Mouse (Mus musculus) limb, embryonic 11.5 days (tissue): ENCODE measurements around the gene Fam72a. TPM values are rescaled to one million over a fixed set of nuclear protein-coding genes. Genes with fewer than 3 reads are reported as not detected.

Experiments
- ATAC-seq: fragments of 200-750 bp; cut with Nextera tagmentation; 2 replicates; pipeline ENCODE4 v1.8.0; 2017; ENCODE audit warnings: low read depth; ENCODE audit not compliant: insufficient number of reproducible peaks, low FRiP score, low TSS enrichment
- DNase-seq: peaks from one replicate; pipeline ENCODE4 v3.0.0-alpha.2; 2015; ENCODE audit warnings: low spot score
- H3K27ac ChIP-seq: fragments of 300-500 bp; sonication (generic); replicated peaks from 2 replicates; pipeline ENCODE4 v1.5.1; 2014; ENCODE audit warnings: low read depth, mild to moderate bottlenecking, low read length
- H3K27me3 ChIP-seq: fragments of 300-500 bp; sonication (generic); 2 replicates; pipeline ENCODE4 v1.6.1; 2014; ENCODE audit warnings: mild to moderate bottlenecking, low read length, mixed read lengths; ENCODE audit not compliant: control insufficient read depth, insufficient read depth
- H3K36me3 ChIP-seq: fragments of 300-500 bp; sonication (generic); 2 replicates; pipeline ENCODE4 v1.6.1; 2014; ENCODE audit warnings: mild to moderate bottlenecking, low read length, moderate library complexity, mixed read lengths; ENCODE audit not compliant: control insufficient read depth, insufficient read depth
- H3K4me1 ChIP-seq: fragments of 300-500 bp; sonication (generic); 2 replicates; pipeline ENCODE4 v1.6.1; 2014; ENCODE audit warnings: low read length, mixed read lengths; ENCODE audit not compliant: control insufficient read depth, insufficient read depth
- H3K4me2 ChIP-seq: fragments of 300-500 bp; sonication (generic); 2 replicates; pipeline ENCODE4 v1.6.1; 2014; ENCODE audit warnings: low read depth, mild to moderate bottlenecking, moderate library complexity; ENCODE audit not compliant: severe bottlenecking
- H3K4me3 ChIP-seq: fragments of 300-500 bp; sonication (generic); 2 replicates; pipeline ENCODE4 v1.5.1; 2014; ENCODE audit warnings: low read depth, low read length
- H3K9ac ChIP-seq: fragments of 300-500 bp; sonication (generic); 2 replicates; pipeline ENCODE4 v1.6.1; 2014; ENCODE audit warnings: mild to moderate bottlenecking, low read length
- H3K9me3 ChIP-seq: fragments of 300-500 bp; sonication (generic); 2 replicates; pipeline ENCODE4 v1.6.1; 2016; ENCODE audit warnings: low read length; ENCODE audit not compliant: control insufficient read depth
- WGBS: fragments of 180-500 bp; shearing (Covaris S2); extraction: QIAGEN DNeasy Blood & Tissue Kit; methylation state at CpG from one replicate; pipeline ENCODE4 v1.1.7; 2014; 5-methylcytosine and 5-hydroxymethylcytosine counted together
- polyA plus RNA-seq: library from polyadenylated mRNA; unstranded; fragments of >200 nt; fragmentation: Nextera tagmentation; extraction: Ambion mirVana; gene quantifications from 2 replicates; pipeline ENCODE4 v1.2.1, GENCODE M21; 2014

The Fam72a gene
- 3.9 and 4.3 TPM in 2 replicates for polyA plus RNA-seq

DNA sequence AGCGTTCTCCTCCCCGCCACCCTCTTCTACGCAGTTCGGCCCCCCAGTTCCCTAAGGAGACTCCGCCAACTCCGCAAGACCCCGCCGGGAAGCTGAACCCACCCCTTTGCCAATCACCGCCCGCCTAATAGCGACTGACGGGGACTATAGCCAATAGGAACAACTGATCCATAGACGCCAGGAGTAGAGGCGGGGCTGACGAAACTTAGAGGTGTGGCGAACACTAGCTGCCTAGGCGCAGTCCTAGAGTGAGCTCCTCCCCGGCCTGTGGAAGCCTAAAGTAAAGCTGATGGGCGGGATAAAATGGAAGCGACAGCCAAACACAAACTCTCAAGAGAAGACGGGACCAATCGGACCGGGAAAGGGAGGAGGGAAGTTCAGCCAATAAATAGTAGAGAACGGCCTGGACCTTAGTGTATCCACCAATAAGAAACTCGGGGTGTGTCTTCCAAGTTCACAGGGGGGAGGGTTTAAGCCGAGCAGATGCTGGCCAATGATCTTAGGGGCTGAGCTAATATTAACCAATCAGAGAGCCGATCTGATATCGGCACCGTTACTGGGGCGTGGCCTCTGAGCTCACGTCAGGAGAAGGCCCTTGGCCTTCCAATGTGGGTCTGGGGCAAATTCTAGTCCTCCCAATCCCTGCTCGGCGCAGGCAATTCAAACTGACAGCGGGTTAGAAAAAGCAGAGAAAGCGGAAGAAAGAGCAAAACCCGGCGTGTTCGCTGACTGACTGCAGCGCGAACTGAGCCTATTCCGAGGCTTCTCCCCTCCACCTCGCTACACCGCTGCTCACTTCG is at the start of gene Fam72a, which contains the start of gene Srgap2:
Fam72a (plus strand) TSS at position 623 of the 800 bp plus-strand sequence.
Srgap2 (minus strand) TSS at position 72 of the 800 bp plus-strand sequence.
- Histone ChIP-seq H3K9ac (peak within 1 kb of the TSS; percentile 80), H3K36me3 (no peaks in the 10 kb centered on the region), H3K9me3 (no peaks in the 10 kb centered on the region), H3K4me1 (peaks cover 24% of the 10 kb centered on the region), H3K4me2 (peak within 1 kb of the TSS; percentile 79), H3K27ac (peak within 1 kb of the TSS; percentile 93), H3K27me3 (no peaks in the 10 kb centered on the region), H3K4me3 (peak within 1 kb of the TSS; percentile 81)
- WGBS = under 1% methylated on average over 44 of the region's 44 CpGs
- DNase-seq = peak; percentile 97
- peak; percentile 98 for ATAC-seq

DNA sequence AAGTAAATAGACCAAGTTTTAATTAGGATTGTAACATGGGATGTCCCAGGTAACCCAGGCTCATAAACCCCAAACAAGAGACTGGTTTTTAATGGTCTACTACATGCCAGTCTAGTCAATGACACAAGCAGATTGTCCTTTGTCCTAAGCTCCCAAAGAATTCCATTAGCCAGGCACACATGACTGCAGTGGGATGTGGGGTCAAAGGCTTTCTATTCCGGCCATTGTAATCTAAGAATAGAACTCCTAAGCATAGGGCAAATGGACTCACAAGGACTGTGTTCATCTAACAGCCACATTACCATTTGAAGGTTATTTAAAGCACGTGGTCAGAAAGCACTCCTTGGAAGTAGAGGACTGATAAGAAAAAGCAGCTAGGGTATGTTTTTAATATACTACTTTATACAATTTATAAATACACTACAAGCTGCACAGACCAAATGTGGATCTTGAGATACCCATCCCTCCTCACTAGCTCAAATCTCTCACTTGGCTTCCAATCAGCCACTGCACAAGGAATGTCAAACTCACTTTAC is 48.9 kb upstream of the Fam72a start:
- Histone ChIP-seq H3K9ac (no peak overlapping the region), H3K36me3 (no peaks in the 10 kb centered on the region), H3K4me3 (no peak overlapping the region), H3K4me2 (no peak overlapping the region), H3K27ac (no peak overlapping the region), H3K27me3 (no peaks in the 10 kb centered on the region), H3K9me3 (no peaks in the 10 kb centered on the region), H3K4me1 (no peaks in the 10 kb centered on the region)
- WGBS = 84% methylated on average over 2 of the region's 2 CpGs
- ATAC-seq (no peak), DNase-seq (no peak)

DNA sequence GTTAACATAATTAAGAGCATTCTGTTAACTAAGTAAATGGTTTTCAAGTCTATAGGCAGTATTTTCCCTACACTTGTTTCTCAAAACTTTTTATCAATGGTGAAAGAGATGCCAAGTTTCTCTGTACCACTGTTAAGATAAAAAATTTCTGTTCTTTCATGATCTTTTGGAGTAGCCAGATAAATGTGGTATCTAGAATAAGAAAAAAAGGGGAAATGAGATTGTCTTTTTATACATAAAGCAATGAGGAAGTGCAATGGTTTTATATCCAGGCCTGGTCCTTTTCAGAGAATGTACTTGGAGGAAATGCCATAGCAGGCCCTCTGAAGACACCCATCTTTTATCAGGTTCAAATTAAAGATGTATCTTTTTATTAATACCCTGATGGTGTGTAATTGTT is 46.3 kb upstream of the Fam72a start:
- H3K4me3 ChIP-seq = no peak overlapping the region
- no peaks in the 10 kb centered on the region for H3K36me3 ChIP-seq
- no peaks in the 10 kb centered on the region for H3K4me1 ChIP-seq
- H3K27ac ChIP-seq = no peak overlapping the region
- H3K4me2 ChIP-seq = no peak overlapping the region
- ATAC-seq = no peak
- H3K27me3 ChIP-seq = no peaks in the 10 kb centered on the region
- no peak overlapping the region for H3K9ac ChIP-seq
- DNase-seq = no peak
- no peaks in the 10 kb centered on the region for H3K9me3 ChIP-seq

DNA sequence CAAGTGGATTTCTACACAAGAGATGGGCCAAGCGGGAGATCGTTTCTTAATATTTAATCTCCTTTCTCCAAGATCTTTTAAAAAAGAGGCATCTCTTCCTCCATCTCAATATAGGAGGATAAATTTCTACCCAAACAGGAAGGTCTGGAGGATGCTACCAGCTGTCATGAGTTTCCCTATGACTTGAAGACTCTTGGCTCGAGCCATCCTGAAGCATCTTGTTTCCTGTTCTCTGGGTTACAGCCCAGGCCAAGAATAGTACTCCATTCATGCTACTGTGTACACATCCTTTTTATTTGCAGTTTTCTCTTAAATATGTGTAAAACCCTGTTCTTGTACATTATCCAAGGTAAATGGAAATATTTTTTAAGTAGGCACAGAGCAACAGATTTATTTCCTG is 45.5 kb upstream of the Fam72a start:
- H3K27ac ChIP-seq = no peak overlapping the region
- ATAC-seq (no peak), DNase-seq (no peak)

DNA sequence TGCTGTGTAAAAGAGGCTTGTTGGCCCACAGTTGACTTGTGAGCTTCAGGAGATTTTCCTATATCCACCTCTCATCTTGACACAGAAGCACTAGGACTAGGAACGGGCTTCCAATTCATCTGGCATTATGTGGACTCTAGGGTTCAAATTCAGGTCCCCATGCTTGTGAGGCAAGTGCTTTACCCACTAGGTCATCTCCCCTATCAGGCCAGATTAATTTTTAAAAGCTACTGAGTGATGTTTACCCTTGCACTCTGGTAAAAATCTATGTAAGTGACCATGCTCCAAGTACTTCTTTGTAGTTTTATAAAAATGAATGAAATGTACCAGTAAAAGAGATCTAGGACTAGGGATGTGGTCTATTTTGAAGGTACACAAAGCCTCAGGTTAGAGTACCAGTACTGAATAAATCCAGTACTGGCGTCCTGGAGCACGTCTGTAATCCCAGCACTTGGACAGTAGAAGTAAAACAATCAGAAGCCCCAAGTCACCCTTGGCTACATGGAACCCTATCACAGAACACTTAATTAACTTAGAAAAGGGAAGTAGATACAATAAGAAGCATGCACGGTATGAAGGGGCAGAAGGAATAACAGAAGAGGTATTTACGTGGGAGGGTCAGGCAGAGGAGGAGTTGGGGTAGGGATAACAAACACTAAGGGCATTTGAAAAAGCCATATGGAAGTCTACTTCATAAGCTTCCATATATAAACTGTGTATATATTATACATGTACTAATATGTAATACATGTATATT is 41.4 kb upstream of the Fam72a start:
- Histone ChIP-seq H3K27me3 (no peaks in the 10 kb centered on the region), H3K9me3 (no peaks in the 10 kb centered on the region), H3K4me1 (no peaks in the 10 kb centered on the region), H3K36me3 (no peaks in the 10 kb centered on the region), H3K4me2 (no peak overlapping the region), H3K9ac (no peak overlapping the region), H3K27ac (no peak overlapping the region), H3K4me3 (no peak overlapping the region)
- WGBS = 85% methylated on average over 5 of the region's 5 CpGs
- DNase-seq (no peak), ATAC-seq (no peak)

More for the DNA sequence above, 45.5 kb upstream of the Fam72a start:
- Histone ChIP-seq H3K4me3 (no peak overlapping the region), H3K9ac (no peak overlapping the region), H3K36me3 (no peaks in the 10 kb centered on the region), H3K4me2 (no peak overlapping the region), H3K4me1 (no peaks in the 10 kb centered on the region), H3K9me3 (no peaks in the 10 kb centered on the region), H3K27me3 (no peaks in the 10 kb centered on the region)
- 94% methylated on average over 3 of the region's 3 CpGs for WGBS

DNA sequence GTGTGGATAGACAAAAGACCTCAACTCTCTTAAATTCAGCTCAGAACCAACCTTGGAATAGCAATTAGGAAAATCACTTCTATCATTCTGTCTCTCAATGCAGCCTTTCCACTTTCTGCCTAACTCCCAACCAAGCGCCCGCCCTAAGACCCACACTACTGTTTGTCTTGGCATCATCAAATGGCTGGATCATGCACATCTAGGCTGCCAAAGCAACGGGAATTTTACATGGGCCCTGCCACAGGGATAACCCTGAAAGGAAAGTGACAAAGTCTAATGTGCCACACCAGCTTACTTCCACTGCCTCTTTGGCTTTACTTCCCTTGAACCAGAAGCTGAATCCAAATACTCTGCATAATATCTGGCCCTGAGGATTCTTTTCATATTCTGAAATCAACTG is 38.4 kb upstream of the Fam72a start:
- H3K9ac ChIP-seq = no peak overlapping the region

DNA sequence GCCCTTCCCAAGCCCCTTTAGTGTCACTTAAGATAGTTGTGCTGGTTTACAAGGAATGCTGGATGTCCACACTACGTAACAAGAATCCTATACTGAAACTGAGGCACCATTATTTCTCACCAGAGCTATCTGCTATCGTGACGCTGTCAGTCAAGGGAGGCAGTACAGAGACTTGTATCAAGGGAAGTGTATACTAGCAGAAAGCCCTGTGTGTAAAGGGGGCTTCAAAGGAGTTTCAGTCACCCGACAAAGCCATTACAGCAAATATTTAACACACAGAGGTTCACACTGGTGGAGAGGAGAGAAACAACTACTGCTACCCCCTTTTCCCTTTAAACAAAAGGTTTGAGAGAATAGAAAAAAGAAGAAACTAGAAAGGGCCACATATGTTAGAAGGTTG is 36.1 kb upstream of the Fam72a start:
- ATAC-seq (no peak), DNase-seq (no peak)
- no peaks in the 10 kb centered on the region for H3K27me3 ChIP-seq
- 63% methylated on average over 4 of the region's 4 CpGs for WGBS
- no peak overlapping the region for H3K27ac ChIP-seq
- no peaks in the 10 kb centered on the region for H3K36me3 ChIP-seq
- H3K4me1 ChIP-seq = no peaks in the 10 kb centered on the region
- H3K9me3 ChIP-seq = no peaks in the 10 kb centered on the region
- H3K4me3 ChIP-seq = no peak overlapping the region
- H3K9ac ChIP-seq = no peak overlapping the region
- H3K4me2 ChIP-seq = no peak overlapping the region

More for the DNA sequence above, 38.4 kb upstream of the Fam72a start:
- Histone ChIP-seq H3K9me3 (no peaks in the 10 kb centered on the region), H3K4me1 (no peaks in the 10 kb centered on the region), H3K27me3 (no peaks in the 10 kb centered on the region), H3K36me3 (no peaks in the 10 kb centered on the region), H3K4me3 (no peak overlapping the region), H3K4me2 (no peak overlapping the region), H3K27ac (no peak overlapping the region)
- 93% methylated on average over 3 of the region's 3 CpGs for WGBS
- no peak for ATAC-seq
- no peak for DNase-seq

DNA sequence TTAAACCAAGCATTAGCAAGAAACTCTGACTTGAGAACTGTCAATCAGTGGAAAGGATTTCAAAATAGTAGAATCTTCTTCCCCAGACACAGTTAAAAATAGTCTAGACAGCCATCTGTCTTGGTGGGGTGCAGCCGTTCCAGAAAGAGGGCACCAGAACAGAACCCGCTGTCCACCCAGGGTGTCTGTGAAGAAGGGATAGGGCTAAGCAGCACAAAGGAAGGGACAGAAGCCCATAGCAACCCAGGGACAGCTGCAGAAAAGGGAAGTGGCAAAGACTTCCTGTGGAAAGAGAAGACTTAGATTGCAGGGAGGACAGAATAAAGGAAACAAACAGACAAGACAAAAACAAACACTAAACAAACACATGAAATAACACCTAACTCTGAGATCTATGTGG is 35.3 kb upstream of the Fam72a start:
- no peak for DNase-seq
- Histone ChIP-seq H3K9ac (no peak overlapping the region), H3K27ac (no peak overlapping the region), H3K4me2 (no peak overlapping the region), H3K27me3 (no peaks in the 10 kb centered on the region), H3K36me3 (no peaks in the 10 kb centered on the region), H3K9me3 (no peaks in the 10 kb centered on the region), H3K4me1 (no peaks in the 10 kb centered on the region), H3K4me3 (no peak overlapping the region)
- ATAC-seq = no peak
- WGBS = 78% methylated on average over 2 of the region's 2 CpGs
